Mouse (Mus musculus) yolk sac, embryonic 10.5 days (tissue): ENCODE measurements around the gene Acot5.
A peak's percentile ranks its signal among the peaks of the same experiment; 100 is the strongest.
"Not testable (repeated sequence)": the region's sequence is repeated elsewhere in the genome, so short reads cannot be mapped to it uniquely, and the experiment has no call there.

Experiments used
- DNase-seq: peaks from one replicate; pipeline ENCODE4 v3.0.0-alpha.2; 2017; ENCODE audit warnings: low spot score

The Acot5 gene

DNA sequence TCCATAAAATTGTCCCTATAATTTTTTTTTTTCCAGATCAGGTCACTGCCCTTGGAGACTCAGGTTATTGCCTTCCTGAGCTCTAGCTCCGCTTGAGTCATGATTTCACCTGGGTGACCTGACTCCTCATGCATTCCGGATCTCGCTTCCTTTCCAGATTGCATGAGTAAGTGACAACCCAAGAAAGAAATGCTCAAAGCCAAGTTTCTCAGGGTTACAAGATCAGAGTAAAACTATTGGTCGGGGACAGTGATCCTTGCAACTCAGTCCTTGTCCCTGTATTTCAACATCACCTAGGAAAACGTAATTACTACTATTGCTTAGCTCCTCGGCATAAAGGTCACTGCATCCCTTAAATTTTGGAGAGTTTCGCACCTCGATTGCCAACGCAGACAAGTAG lies at the start of gene Acot5:
Gene Acot5, plus strand, starts transcription at position 340 of the 400 bp plus-strand sequence.
- no peak for DNase-seq

- peak; percentile 88 for DNase-seq
Observed at GRCm38 (mm10) chr12:84020528-84020927, 48.6 kb upstream of the Acot5 start.

- DNase-seq = not testable (repeated sequence)
Observed at GRCm38 (mm10) chr12:84022266-84022665, 46.9 kb upstream of the Acot5 start.

DNA sequence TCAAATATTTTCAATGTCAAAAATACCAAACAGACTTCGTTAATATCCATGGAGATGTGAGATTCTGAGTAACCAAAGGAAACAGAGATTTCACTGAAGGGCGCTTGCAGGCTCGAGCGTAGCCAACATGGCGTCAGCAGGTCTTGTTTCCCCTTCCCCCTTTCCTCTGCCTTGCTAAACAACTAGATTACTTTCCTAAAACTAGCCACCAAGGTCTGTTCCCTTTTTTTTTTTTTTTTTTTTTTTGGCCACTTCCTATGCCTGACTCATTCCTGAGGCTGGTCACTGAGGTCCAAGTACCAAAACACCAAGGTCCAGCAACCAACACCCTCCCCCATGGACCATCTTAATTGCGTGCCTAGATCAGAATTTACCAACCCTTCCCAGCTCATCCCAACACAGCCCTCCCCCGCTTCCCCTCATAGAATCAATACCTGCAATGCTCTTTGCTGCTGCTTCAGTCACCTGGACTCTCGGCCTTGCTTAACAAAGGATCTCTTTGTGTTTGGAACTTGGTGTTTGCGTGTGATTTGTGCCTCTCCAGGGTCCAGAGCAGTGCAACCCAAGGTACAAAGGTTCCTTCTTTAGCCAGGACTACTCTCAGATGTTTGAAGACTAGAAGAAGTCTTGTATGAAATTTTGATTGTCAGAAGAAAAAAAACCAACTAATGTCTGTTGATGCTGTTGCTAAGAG lies 45.9 kb upstream of the Acot5 start:
- peak; percentile 75 for DNase-seq

DNA sequence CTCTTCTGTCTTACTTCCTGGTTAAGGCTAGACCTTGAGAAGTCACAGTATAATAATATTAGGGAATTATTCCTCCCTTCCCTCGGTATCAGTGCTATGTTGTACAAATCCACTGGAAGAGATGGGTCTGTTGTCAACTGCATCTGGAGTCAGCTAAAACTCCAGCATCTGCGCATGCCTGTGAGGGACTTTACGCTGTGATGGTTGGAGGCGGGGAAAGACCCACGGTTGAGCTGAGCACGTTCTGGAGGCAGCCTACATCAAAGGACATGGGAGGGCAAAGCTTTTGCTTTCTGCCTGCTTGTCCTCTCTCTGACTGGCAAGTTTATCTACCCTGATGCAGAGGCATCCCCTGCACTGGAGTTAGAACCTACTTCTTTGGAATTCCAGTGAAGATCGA lies 43.2 kb upstream of the Acot5 start:
- no peak for DNase-seq

DNA sequence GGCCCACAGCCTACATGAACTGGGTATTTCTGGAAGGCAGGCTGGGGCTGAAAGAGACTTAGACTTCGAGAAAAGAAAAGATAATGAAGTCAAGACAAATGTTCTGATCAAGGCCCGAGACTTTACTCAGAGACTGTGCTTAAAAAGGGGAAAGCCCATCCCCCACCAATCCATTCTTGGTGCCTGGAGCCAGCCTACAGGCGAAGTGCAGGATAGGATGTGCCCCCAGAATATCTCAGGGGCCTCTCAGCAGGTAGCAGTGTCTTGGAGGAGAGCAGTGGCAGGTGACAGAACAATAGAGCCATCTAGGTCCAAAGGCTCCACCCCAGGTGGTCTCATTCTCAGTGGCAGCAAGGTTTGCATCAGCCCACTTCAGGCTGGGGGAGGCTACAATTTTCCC lies 40.8 kb upstream of the Acot5 start:
- not testable (repeated sequence) for DNase-seq

GRCm38 (mm10) chr12:84029043-84029442 lies 40.1 kb upstream of the Acot5 start:
- DNase-seq = not testable (repeated sequence)

GRCm38 (mm10) chr12:84030659-84031332 lies 38.3 kb upstream of the Acot5 start:
- peak; percentile 67 for DNase-seq

DNA sequence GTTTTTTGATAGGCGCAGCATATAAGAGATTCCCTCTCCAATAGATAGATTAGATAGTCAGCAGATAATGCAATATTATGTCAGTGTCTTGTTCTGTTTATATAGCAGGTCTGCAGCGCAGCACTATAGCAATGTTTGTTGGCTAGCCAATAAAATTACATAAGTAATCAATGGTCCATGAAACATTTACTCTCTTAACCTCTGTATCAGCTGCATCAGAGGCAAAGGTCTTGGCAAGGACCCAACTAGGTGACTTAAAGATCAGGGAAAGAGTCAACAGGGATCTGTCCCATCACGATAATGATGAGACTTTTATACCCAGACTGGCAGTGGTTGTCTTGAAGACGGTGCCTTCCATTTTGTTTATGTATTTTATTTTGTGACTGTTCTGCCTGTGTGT lies 36.3 kb upstream of the Acot5 start:
- no peak for DNase-seq

DNA sequence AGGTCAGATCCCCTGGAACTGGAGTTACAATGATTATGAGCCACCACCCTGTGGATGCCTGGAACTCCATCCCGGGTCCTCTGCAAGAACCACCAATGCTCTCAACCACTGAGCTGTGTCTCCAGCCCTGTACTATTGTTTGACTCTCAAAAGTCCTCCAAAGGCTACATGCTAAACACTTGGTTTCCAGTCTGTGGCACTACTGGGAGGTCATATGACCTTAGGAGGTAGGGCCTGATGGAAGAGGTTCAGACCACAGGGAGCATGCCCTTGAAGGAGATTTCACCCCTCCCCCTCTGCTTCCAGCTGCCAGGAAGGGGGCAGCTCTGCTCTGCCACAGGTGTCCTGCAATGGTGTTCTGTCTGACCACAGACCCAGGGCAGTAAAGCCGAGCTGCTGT lies 35.8 kb upstream of the Acot5 start:
- DNase-seq = not testable (repeated sequence)

GRCm38 (mm10) chr12:84034108-84034507 lies 35.0 kb upstream of the Acot5 start:
- DNase-seq = no peak

DNA sequence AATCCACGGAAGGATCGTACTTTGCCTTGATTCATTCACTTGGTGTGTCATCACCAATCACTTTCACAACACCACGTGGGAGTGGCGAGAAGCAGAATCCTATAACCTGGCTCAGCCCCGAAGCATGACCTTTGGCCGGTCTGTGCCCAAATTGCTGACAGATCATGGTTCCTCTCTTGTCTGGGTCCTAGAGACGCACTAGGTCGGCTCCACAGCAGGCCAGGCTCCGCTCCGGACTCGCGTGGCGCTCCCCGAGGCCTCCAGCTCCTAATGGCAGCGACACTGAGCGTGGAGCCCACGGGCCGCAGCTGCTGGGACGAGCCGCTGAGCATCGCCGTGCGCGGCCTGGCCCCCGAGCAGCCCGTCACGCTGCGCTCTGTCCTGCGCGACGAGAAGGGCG lies 30.9 kb upstream of the Acot5 start, which contains the start of gene Acot4:
Gene Acot4, plus strand, starts transcription at position 139 of the 400 bp plus-strand sequence.
- peak; percentile 82 for DNase-seq

DNA sequence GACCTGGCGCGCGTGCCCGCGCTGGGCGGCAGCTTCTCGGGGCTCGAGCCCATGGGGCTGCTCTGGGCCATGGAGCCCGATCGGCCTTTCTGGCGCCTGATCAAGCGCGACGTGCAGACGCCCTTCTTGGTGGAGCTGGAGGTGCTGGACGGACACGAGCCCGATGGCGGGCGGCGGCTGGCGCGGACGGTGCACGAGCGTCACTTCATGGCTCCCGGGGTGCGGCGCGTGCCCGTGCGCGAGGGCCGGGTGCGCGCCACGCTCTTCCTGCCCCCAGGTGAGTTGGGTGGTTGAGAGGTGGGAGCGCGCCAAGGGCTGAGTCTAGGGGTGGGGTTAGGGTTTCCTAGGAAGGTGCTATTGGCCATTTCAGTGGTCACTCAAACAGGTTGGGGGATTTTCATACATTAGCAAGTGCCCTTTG lies 30.4 kb upstream of the Acot5 start, which contains the start of gene Gm49366:
Gene Gm49366, plus strand, starts transcription at position 245 of the 421 bp plus-strand sequence.
- peak; percentile 89 for DNase-seq

- peak; percentile 79 for DNase-seq
Observed at GRCm38 (mm10) chr12:84042248-84042647, 26.9 kb upstream of the Acot5 start.

GRCm38 (mm10) chr12:84044045-84044444 lies 25.1 kb upstream of the Acot5 start:
- no peak for DNase-seq

DNA sequence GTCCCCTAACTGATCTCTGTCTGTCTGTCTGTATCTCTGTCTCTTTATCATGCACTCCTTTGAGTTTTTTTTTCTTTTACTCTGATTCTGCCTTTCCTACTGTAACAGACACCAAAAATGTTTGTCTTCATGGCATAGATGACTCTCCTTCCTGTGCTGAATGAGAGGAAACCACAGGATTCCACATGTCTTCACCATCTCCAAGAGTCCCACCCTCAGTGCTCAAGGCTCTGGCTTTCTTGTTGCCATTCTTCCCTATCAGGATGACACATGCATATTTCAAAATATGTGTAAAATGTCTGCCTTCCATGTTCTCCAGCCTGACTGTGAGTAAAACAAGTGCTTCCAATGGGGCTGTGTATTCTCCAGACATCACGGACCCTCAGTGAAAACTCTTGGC lies 22.2 kb upstream of the Acot5 start:
- no peak for DNase-seq

GRCm38 (mm10) chr12:84050744-84051143 lies 18.4 kb upstream of the Acot5 start:
- DNase-seq = not testable (repeated sequence)

DNA sequence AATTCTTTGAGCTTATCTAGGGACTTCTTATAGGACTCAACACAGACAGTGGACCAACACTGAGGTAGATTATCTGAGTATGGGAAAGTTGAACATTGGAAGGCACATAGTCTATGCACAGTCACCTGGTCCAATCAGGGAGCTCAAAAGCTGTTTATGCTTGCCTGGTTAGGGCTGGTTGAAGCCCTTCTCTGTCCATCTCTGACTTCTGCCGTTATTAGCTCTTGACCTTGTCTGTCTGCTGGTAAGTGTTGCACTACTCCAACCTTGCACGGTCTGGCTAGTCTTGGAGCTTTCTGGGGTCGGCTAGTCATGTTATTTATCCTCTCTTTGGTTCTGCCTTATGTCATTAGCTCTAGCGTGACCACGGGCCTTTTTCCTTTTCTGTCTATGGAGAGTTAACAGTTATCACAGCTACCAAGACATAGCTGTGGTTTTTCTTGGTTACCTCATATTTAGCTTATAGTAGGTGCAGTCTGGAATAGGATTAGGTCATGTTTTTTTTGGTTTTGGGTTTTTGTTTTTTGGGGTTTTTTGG lies 17.1 kb upstream of the Acot5 start, which contains the start of gene Acot3:
Gene Acot3, plus strand, starts transcription at position 208 of the 538 bp plus-strand sequence.
- DNase-seq = no peak

- DNase-seq = no peak
Observed at GRCm38 (mm10) chr12:84052609-84053008, 16.5 kb upstream of the Acot5 start.

DNA sequence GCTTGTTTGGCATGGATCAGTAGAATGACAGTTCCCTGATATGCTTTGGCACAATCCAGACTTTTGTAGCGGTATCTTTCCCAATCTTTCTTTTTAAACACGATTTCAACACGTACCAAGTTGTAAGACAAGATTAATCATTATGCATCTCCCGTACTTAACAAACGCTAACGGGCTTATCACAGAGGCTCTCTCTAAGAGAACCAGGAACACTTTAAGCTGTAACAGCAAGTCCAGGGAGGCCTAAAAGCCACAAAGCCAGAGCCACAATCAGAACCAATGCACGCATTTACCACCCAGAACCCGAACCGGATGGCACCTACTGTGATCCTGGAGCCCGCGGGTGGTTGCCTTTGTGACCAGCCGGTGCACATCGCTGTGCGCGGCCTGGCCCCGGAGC lies 16.0 kb upstream of the Acot5 start:
- peak; percentile 49 for DNase-seq

GRCm38 (mm10) chr12:84053679-84054391 lies 15.3 kb upstream of the Acot5 start:
- DNase-seq = peak; percentile 51

- DNase-seq = no peak
Observed at GRCm38 (mm10) chr12:84060946-84061345, 8.2 kb upstream of the Acot5 start.
